ENCODE assay signal across 17 mouse cellular contexts in the genomic region with DNA sequence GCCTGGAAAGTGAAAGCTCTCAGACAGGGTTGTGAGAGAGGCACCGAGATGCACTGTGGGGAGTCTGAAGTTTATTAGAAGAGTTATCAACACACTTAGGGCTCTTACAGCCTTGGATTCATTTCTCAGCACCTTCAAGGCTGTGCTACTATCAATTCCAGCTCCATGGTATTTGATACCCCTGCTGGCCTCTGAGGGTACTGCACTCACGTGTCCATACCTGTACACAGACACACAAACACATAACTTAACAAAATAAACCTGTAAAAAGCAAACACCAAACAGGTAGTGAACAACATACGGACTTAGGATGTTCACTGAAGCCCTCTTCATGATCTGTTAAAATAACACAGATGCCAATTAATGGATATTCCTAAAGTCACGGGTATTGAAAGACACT. TPM values are rescaled to one million over a fixed set of nuclear protein-coding genes. Genes with fewer than 3 reads are reported as not detected.
DNase-seq lines count a peak whose midpoint lies in the region; ATAC-seq and TF ChIP-seq lines count a peak whose summit lies in the region.
"Had no signal": no experiment of that assay in that cellular context is flagged by ENCODE, and none has a peak within 500 bp of the region (broad histone marks: within the 10 kb centered on the region; RNA-seq: fewer than 3 reads in every experiment).

No protein-coding gene starts in this region.

- intact Hi-C loops in heart, adult 2 months (cut with DNase I) = no loop called here

- no peaks in the 10 kb centered on the region for H3K36me3 ChIP-seq in heart, adult 2 months (ENCODE audit: control insufficient read depth, insufficient read depth, low read length)
- no peaks in the 10 kb centered on the region for H3K36me3 ChIP-seq in liver, embryonic 14.5 days (replicated peaks; ENCODE audit: control insufficient read depth, insufficient read depth, low read depth)
- H3K36me3 ChIP-seq in liver, embryonic 12.5 days = no peaks in the 10 kb centered on the region
- no peaks in the 10 kb centered on the region for H3K36me3 ChIP-seq in CH12.LX (replicated peaks in 1 of 2; ENCODE audit: control insufficient read depth in 1 of 2, insufficient read depth in 1 of 2, low read length in 1 of 2)
- H3K36me3 ChIP-seq: embryonic facial prominence, embryonic 13.5 days; heart, embryonic 15.5 days; kidney, embryonic 15.5 days; lung, embryonic 15.5 days; midbrain, embryonic 13.5 days had no signal

- DNase-seq in heart, adult 2 months = no peak
- DNase-seq in heart, adult 11 months = no peak
- DNase-seq in liver, embryonic 14.5 days (ENCODE audit: low read depth in 3 of 3, low spot score in 3 of 3) = no peak
- peak; percentile 7 for DNase-seq in CH12.LX (ENCODE audit: extremely low read depth)
- no peak for DNase-seq in Patski (ENCODE audit: low read depth, low spot score)
- no peak for DNase-seq in gastrocnemius, adult 18-20 months (ENCODE audit: low spot score)
- DNase-seq in frontal cortex, adult 2 months (ENCODE audit: extremely low spot score in 1 of 2, low spot score in 1 of 2) = no peak
- DNase-seq: adrenal gland, postnatal 25 days; cerebellum, adult 8-10 months had no signal

- H3K9ac ChIP-seq in heart, adult 2 months (ENCODE audit: low read depth, low read length) = no peak overlapping the region
- H3K9ac ChIP-seq in liver, embryonic 14.5 days (replicated peaks) = no peak overlapping the region
- H3K9ac ChIP-seq in liver, embryonic 12.5 days = no peak overlapping the region
- H3K9ac ChIP-seq in CH12.LX (ENCODE audit: insufficient read depth, low read depth) = no peak overlapping the region
- H3K9ac ChIP-seq: embryonic facial prominence, embryonic 13.5 days; heart, embryonic 15.5 days; kidney, embryonic 15.5 days; lung, embryonic 15.5 days; midbrain, embryonic 13.5 days had no signal

- in situ Hi-C loops in CH12.LX (cut with MboI; ENCODE audit: low pct_ligation_motif_present, low pct_unique_long_range_greater_than_20kb, low sequenced_read_pairs) (loop anchor here (10.0 kb wide), 1 partner anchor 336 kb away; no protein-coding TSS in a partner anchor), Patski (cut with MboI; ENCODE audit: low pct_unique_long_range_greater_than_20kb) (loop anchor here (10.0 kb wide), 1 partner anchor 336 kb away; no protein-coding TSS in a partner anchor)

- ATAC-seq in liver, embryonic 14.5 days (ENCODE audit: insufficient read depth) = no peak
- ATAC-seq in liver, embryonic 12.5 days = no peak
- ATAC-seq in Patski = no peak
- ATAC-seq: midbrain, embryonic 13.5 days had no signal

- WGBS in heart, adult 2 months = 81% methylated on average over 4 of the region's 4 CpGs
- WGBS in liver, embryonic 14.5 days (ENCODE audit: insufficient replicate concordance) = 57% methylated on average over 4 of the region's 4 CpGs
- 70% methylated on average over 4 of the region's 4 CpGs for WGBS in liver, embryonic 12.5 days (ENCODE audit: insufficient replicate concordance)

- H3K4me3 ChIP-seq in heart, adult 2 months = no peak overlapping the region
- no peak overlapping the region for H3K4me3 ChIP-seq in liver, embryonic 14.5 days (ENCODE audit: insufficient read depth in 1 of 2, low read depth in 2 of 2, low read length in 2 of 2)
- H3K4me3 ChIP-seq in liver, embryonic 12.5 days = no peak overlapping the region
- H3K4me3 ChIP-seq in CH12.LX (replicated peaks in 1 of 3; ENCODE audit: low read depth in 2 of 3, low read length in 2 of 3, poor library complexity in 1 of 3) = no peak overlapping the region
- H3K4me3 ChIP-seq: embryonic facial prominence, embryonic 13.5 days; heart, embryonic 15.5 days; kidney, embryonic 15.5 days; lung, embryonic 15.5 days; midbrain, embryonic 13.5 days had no signal

- TF ChIP-seq CTCF in heart, adult 2 months (IDR thresholded peaks at IDR 0.05) = peak; percentile 60
- TF ChIP-seq CTCF in liver, embryonic 14.5 days (IDR thresholded peaks at IDR 0.05; ENCODE audit: low read depth) = peak; percentile 31; the same call in 1 of the 2 replicates
- peak; percentile 20 to 47; a peak in 3 of 4 replicates for TF ChIP-seq CTCF in CH12.LX (conservative IDR thresholded peaks at IDR 0.05 in 1 of 2, IDR thresholded peaks at IDR 0.05 in 1 of 2; ENCODE audit: low read depth in 2 of 2, low read length in 2 of 2)
- TF ChIP-seq CTCF in Patski (IDR thresholded peaks at IDR 0.05) = peak; percentile 42

- dilution Hi-C loops in CH12.LX (cut with MboI; ENCODE audit: extremely low pct_ligation_motif_present, extremely low pct_unique_long_range_greater_than_20kb, low sequenced_read_pairs) = no loop called here

- TF ChIP-seq POLR2A in heart, adult 2 months (IDR thresholded peaks at IDR 0.05; ENCODE audit: insufficient read depth, low read depth, low read length) = no peak
- no peak for TF ChIP-seq POLR2A in CH12.LX (IDR thresholded peaks at IDR 0.05; ENCODE audit: low read depth, low read length)

- CTCF ChIA-PET in Patski (lab: Charles Lee) = no interaction called here

- POLR2A ChIA-PET in Patski (lab: Charles Lee) = no interaction called here

- no peaks in the 10 kb centered on the region for H3K4me1 ChIP-seq in heart, adult 2 months (ENCODE audit: control insufficient read depth, insufficient read depth, low read length)
- H3K4me1 ChIP-seq in liver, embryonic 14.5 days (replicated peaks; ENCODE audit: control insufficient read depth in 2 of 2, insufficient read depth in 2 of 2, low read length in 1 of 2) = no peaks in the 10 kb centered on the region
- H3K4me1 ChIP-seq in liver, embryonic 12.5 days = no peaks in the 10 kb centered on the region
- peaks cover 0 to 10% of the 10 kb centered on the region in 2 experiments; a peak in 2 of 4 replicates for H3K4me1 ChIP-seq in CH12.LX (ENCODE audit: control insufficient read depth in 1 of 2, insufficient read depth in 2 of 2)
- H3K4me1 ChIP-seq: heart, embryonic 15.5 days; kidney, embryonic 15.5 days; lung, embryonic 15.5 days; midbrain, embryonic 13.5 days had no signal

- H3K79me2 ChIP-seq in heart, adult 2 months (replicated peaks; ENCODE audit: control insufficient read depth, insufficient read depth, low read length) = no peaks in the 10 kb centered on the region
- no peaks in the 10 kb centered on the region for H3K79me2 ChIP-seq in CH12.LX (replicated peaks; ENCODE audit: control insufficient read depth, extremely low read depth, insufficient read depth, poor library complexity, severe bottlenecking)

- no peak for TF ChIP-seq EP300 in heart, adult 2 months (IDR thresholded peaks at IDR 0.05; ENCODE audit: insufficient read depth, low read depth, low read length)
- TF ChIP-seq EP300 in liver, embryonic 14.5 days (IDR thresholded peaks at IDR 0.05; ENCODE audit: low read depth) = no peak
- TF ChIP-seq EP300 in CH12.LX (IDR thresholded peaks at IDR 0.05; ENCODE audit: low read length) = no peak

- H3K9me3 ChIP-seq in liver, embryonic 14.5 days (ENCODE audit: control insufficient read depth, low read length) = no peaks in the 10 kb centered on the region
- no peaks in the 10 kb centered on the region for H3K9me3 ChIP-seq in liver, embryonic 12.5 days (replicated peaks)
- peaks cover 4% of the 10 kb centered on the region for H3K9me3 ChIP-seq in CH12.LX (replicated peaks; ENCODE audit: low read length)
- H3K9me3 ChIP-seq: heart, embryonic 15.5 days; kidney, embryonic 15.5 days; lung, embryonic 15.5 days; midbrain, embryonic 13.5 days had no signal

- TF ChIP-seq RAD21 in CH12.LX (IDR thresholded peaks at IDR 0.05; ENCODE audit: low read depth, low read length) = no peak

- 0 out of 2 replicates have a peak, but pooled peaks cover 1% of the 10 kb centered on the region for H3K27me3 ChIP-seq in heart, adult 2 months (ENCODE audit: control insufficient read depth, insufficient read depth, low read length)
- no peaks in the 10 kb centered on the region for H3K27me3 ChIP-seq in liver, embryonic 14.5 days (ENCODE audit: control insufficient read depth, insufficient read depth, low read length)
- no peaks in the 10 kb centered on the region for H3K27me3 ChIP-seq in liver, embryonic 12.5 days (replicated peaks)
- no peaks in the 10 kb centered on the region for H3K27me3 ChIP-seq in CH12.LX (replicated peaks)
- no peaks in the 10 kb centered on the region for H3K27me3 ChIP-seq in Patski
- H3K27me3 ChIP-seq: embryonic facial prominence, embryonic 13.5 days; heart, embryonic 15.5 days; kidney, embryonic 15.5 days; lung, embryonic 15.5 days; midbrain, embryonic 13.5 days had no signal

- no peak overlapping the region for H3K27ac ChIP-seq in heart, adult 2 months
- H3K27ac ChIP-seq in liver, embryonic 14.5 days = no peak overlapping the region
- H3K27ac ChIP-seq in liver, embryonic 12.5 days = no peak overlapping the region
- H3K27ac ChIP-seq in CH12.LX (ENCODE audit: insufficient read depth, low read depth) = no peak overlapping the region
- H3K27ac ChIP-seq: embryonic facial prominence, embryonic 13.5 days; heart, embryonic 15.5 days; kidney, embryonic 15.5 days; lung, embryonic 15.5 days; midbrain, embryonic 13.5 days had no signal

- no peak overlapping the region for H3K4me2 ChIP-seq in liver, embryonic 14.5 days (ENCODE audit: low read depth)
- no peak overlapping the region for H3K4me2 ChIP-seq in liver, embryonic 12.5 days
- H3K4me2 ChIP-seq in CH12.LX (ENCODE audit: insufficient read depth, low read depth, poor library complexity, severe bottlenecking) = no peak overlapping the region
- H3K4me2 ChIP-seq: embryonic facial prominence, embryonic 13.5 days; heart, embryonic 15.5 days; kidney, embryonic 15.5 days; lung, embryonic 15.5 days; midbrain, embryonic 13.5 days had no signal

TF ChIP-seq in CH12.LX, 34 proteins besides CTCF, POLR2A, EP300 and RAD21 (continues in another document):
- no peak for TF ChIP-seq MYC (IDR thresholded peaks at IDR 0.05; ENCODE audit: low read depth, low read length)
- no peak for TF ChIP-seq PAX5 (IDR thresholded peaks at IDR 0.05; ENCODE audit: low read length)
- TF ChIP-seq KAT2A (IDR thresholded peaks at IDR 0.05; ENCODE audit: insufficient replicate concordance, low read length) = no peak
- no peak for TF ChIP-seq JUND (conservative IDR thresholded peaks at IDR 0.05; ENCODE audit: low read depth, low read length)
- TF ChIP-seq NRF1 (IDR thresholded peaks at IDR 0.05; ENCODE audit: low read depth, low read length) = no peak
- no peak for TF ChIP-seq ELF1 (IDR thresholded peaks at IDR 0.05; ENCODE audit: low read depth, low read length)
- no peak for TF ChIP-seq MXI1 (IDR thresholded peaks at IDR 0.05; ENCODE audit: low read depth, low read length)
- no peak for TF ChIP-seq SIN3A (IDR thresholded peaks at IDR 0.05; ENCODE audit: low read length)

RNA-seq across cellular contexts. Expression of a gene that starts 26.2 kb away (rescaled TPM):
- total RNA-seq in heart, adult 2 months (2021) = under 1 TPM in 1 of 2 experiments, not detected in 1; 0.39 TPM
- polyA plus RNA-seq in heart, adult 2 months (2012; rRNA removed) = 0.23 and 0.41 TPM in 2 replicates
- 0.25 and 0.26 TPM in 2 replicates for polyA plus RNA-seq in liver, embryonic 14.5 days (2012; rRNA removed)
- polyA plus RNA-seq in liver, embryonic 14.5 days (2014; fragmentation: Nextera tagmentation; extraction: Ambion mirVana) = 0.09 and 0.37 TPM in 2 replicates
- 1.2 and 1.3 TPM in 2 replicates for polyA plus RNA-seq in liver, embryonic 12.5 days (2016; fragmentation: Nextera tagmentation; extraction: Ambion mirVana)
- total RNA-seq in CH12.LX (2012; rRNA removed) = 0.13 and 0.21 TPM in 2 replicates
- total RNA-seq in CH12.LX (2014; rRNA removed) = 0.27 and 0.31 TPM in 2 replicates
- 0.16 and 0.26 TPM in 2 replicates for polyA plus RNA-seq in CH12.LX (2012; ENCODE audit: insufficient read length, low read depth)
- polyA plus RNA-seq in Patski (2021) = 2.2 TPM
- total RNA-seq in gastrocnemius, adult 18-20 months (2021) = under 1 TPM; 0.45 to 0.84 TPM
- 12.3 and 12.5 TPM in 2 replicates for polyA plus RNA-seq in frontal cortex, adult 2 months (2012; rRNA removed)
- total RNA-seq: megakaryocyte progenitor cell, adult 5-6 weeks had no signal
- polyA plus RNA-seq: testis, adult 2 months had no signal
